Mouse (Mus musculus) urinary bladder, postnatal 4 days (tissue): Measurements from ENCODE around the gene Ptprj.
"Not testable (repeated sequence)": the region's sequence is repeated elsewhere in the genome, so short reads cannot be mapped to it uniquely, and the experiment has no call there.

Experiments
- DNase-seq, 2 experiments: peaks; one replicate each; pipeline ENCODE4 v3.0.0; 2021 to 2022; ENCODE audit warnings: low spot score in 2 of 2

The Ptprj gene

DNA sequence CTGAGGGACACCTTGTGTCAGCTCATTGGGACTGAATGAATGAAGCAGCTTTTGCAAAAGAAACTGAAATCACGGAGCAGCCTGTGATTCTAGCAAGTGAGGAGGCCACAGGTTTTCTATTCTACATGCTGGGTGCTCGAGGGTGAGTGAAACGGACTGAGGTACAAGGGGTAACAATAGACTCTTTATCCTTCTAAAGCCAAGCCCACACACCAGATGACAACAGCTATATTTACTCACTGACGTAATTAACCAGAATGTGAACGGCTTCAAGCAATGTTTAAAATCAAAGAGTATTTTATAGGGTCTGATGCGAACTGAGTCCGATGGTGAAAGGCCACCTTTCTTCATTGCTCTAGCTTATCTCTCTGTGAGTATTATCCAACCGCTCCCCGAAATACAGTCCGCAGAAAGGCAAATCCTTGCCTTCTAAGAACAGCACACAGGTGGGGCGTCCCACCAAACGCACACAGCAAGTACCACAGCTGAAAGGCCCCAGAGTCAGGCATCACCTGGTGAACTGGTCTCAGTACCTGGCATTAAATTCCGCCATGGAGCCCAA is 99.6 kb downstream of the Ptprj start:
- no peak for DNase-seq

DNA sequence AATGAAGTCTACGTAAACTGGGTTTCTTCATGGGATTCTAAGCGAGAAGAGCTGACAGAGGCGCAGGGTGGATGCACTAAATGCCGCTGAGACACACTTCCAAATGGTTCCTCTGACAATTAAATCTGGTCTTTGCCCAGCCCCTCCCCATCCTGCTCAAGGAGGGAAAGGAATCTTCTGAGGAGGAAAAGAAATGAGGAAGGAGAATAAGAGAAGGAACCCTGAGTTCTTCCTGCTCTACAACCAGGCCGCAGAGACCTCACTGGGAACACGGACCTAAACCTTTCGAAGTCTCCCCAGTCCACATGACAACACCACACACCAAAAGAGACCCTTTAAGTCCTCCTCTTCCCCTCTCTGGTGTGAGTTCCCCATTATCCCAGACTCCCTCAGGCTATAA is 101.9 kb downstream of the Ptprj start:
- no peak for DNase-seq

DNA sequence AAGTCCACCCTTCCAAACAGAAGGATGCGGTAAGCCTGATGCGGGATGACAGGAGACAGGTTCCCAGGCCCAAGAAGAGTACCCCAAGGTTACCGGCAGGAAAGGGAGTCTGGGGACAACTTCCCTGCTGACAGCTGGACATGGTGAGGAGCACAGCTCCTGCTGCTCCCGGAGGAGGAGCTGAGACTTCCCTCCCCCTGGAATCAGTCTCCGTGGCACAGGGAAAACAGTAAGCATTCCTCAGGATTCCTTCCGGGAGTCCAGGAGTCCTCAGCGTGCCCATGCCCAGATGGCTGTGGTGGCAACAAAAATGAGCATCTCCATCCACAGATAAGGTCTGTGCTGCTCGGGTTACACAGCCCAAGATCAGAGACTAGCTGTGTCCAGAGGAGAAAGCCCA is 102.8 kb downstream of the Ptprj start:
- no peak for DNase-seq

DNA sequence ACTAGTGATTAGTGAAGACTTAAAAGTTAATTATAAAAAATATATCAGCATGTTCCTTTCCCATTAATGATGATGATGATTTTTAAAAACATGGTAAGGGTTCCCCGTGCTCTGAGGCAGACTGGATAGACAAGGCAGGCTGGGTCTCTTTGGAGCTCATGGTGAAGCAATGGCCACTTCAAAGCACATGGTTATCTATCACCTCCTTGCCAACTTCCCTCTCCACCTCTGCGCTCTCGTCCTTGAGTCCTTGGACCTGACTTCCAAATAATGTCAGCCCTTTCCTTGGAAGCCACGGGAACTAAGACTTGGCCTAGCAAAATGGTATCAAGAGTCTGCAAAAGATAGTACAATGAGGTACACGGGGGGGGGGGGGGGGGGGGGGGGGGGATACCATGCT is 103.7 kb downstream of the Ptprj start:
- no peak for DNase-seq

DNA sequence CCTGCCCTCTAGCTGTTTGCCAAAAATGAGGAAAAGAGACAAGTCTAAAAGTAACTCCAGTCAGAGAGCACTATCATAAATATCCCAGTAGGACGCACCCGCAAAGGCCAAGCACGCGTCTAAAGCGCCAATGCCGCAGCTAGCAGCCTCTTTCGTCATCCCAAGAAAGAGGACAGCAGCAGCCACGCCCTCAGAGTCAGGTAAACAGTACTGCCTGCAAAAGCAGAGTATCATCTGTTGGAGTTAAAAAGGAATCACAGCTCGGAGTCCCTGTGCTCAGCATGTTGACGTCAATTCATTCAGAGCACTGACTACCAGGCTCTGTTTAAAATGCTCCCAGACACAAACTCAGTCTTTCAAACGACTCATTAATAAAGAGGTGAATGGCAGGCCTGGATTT is 104.1 kb downstream of the Ptprj start:
- no peak for DNase-seq

DNA sequence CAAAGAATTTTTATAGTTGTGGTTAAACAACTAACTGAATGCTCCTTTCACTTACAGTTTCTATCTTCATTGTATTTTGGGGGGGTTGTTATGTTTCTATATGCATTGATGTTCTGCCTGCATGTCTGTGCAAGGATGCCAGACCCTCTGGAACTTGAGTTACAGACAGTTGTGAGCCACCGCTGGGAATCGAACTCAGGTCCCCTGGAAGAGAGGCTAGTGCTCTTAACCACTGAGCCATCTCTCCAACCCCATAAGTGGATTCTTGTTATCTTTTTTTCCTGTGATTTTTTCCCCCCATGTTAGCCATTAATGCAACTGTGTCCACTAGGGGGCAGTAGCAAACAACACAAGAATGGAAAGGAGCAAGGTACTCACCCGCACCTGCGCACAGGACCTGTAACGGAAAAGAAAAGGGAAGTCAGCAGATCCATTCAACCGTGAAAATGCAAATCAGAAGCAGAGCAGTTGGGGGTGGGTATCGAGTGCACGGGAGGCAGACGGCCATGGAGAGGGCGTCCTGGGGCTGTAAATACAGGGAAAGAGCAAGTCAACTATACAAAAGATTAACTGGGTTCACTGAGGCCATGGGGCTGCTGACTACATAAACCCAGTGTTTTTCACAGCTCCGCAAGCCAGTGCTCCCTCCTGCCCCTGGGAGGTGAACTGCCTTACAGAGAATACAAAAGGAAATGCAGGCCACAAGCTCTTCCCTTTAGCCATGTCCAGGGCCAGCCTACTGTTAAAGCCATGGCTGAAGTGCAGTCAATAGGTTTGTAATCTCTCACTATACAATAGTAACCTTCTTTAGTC is 105.6 kb downstream of the Ptprj start:
- peak; percentile 53 to 75 for DNase-seq

DNA sequence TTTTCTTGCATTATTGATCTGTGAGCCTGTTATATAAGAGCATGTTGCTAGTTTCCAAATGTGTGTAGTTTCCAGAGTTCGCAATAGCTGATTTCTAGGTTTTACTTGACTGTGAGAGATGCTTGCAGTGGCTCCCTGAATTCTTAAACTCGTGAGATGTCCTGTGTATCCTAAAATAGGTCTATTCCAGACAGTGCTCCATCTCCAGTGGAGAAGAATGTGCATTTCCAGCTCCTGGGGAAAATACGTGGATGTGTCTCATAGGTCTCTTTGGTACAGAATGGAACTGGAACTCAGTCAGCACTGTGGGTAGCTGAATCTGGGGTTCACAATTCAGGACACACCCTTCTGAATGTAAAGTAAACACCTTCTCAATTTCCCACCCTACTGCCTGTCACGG is 107.7 kb downstream of the Ptprj start:
- DNase-seq, result no peak

DNA sequence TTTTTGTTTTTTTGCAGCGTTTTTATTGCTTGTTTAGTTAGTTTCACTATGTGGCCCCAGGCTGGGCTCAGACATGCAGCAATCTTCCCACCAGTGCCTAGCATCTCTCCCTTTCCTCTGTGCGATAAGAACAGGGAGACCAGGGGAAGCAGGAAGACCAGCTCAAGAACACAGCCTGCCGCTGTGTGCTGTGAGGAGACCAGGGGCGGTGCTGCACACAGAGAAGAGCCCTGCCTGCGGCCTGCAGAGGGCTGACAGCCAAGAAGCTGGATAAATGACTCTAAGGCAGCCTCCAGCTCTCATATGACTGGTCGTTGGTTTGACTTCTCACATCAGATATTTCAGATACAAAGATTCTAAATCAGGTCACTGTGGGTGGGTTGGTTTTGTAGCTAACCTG is 110.3 kb downstream of the Ptprj start:
- no peak for DNase-seq

DNA sequence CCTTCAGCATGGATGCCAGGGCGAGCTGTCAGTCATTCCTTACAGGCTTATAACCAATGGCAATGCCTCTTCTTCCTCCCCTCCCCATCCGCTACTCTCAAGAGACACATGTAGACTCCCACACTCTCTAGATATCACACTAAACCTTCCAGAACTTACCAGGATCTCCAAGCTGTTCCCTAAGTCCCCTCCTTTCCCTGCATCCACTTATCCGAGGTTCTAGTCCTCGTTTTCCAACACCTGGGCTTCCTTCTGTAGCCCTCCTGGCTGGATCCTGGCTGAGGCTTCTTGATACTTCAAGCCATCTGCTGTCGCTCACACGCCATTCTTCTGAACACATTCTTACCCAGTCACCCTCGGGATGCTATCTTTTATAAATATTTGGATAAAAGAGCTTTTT is 114.0 kb downstream of the Ptprj start:
- DNase-seq, result no peak

DNA sequence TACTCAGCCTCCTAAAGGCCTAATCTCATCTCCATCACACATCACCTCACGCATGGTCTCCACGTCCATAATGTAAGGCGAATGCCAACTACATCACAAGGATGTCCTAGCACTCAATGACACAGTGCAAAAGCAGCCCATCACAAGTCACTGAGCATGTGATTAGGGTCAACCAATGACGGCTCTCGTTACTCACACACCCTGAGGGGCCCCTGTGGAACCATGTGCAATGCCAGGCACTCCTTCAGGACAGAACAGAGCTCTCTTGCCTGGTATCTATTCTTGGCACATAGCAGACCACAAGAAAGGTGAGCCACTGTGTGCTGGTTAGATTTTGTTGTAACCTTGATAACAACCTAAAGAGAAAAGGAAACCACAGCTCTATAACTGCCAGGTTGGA is 116.7 kb downstream of the Ptprj start:
- no peak for DNase-seq

DNA sequence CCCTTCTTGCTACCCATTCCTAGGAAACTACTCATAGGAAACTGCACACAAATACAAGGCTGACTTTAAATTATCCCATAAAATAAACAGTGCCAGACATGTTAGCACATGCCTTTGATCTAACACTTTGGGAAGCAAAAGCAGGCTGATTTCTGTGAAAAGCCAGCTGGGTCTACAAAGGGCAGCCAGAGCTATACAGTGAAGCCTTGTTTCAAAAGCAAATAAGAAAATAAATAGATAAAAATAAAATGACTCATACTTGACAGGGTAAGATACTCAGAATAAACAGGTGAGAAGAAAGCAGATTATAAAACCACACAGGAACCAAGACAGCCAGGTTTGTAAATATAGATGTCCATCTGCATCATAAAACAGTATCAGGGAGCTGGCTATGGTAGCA is 118.2 kb downstream of the Ptprj start:
- no peak for DNase-seq

DNA sequence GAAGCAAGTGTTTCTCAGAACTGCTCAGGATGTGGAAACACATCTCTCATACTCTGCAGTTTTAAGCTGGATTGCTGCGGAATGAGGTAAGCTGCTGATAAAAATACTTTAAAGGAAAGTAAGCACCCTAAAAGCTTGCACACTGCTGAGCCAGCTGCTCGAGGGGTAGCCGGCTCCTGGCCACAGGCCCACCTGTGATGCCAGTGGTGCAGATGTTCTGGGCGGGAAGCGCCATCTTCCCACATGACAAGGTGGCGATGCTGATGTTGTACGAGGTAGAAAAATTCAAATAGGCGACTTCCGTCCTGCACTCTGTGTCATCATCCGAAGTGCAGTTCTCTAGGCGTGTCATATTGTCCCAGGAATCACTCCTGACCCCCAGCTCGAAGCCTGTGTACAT is 122.5 kb downstream of the Ptprj start:
- no peak for DNase-seq

DNA sequence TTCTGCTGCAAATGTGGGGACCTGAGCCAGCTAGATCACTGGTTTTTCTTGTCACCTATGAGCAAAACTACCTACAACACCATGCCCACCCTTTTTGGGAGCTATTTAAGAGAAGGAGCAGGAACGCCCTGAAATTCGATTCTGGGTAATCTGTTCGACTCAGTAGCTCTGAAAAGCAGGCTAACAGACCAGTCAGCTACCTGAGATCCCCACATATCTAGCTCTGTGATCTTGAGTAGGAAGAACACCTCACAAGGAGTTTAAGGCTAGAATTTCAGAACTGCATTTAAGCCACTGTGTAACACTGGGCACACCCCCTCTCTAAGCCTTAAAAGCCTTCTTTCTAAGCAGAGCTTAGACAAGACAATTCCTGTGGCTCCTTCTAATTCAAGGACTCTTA is 128.1 kb downstream of the Ptprj start:
- no peak for DNase-seq

DNA sequence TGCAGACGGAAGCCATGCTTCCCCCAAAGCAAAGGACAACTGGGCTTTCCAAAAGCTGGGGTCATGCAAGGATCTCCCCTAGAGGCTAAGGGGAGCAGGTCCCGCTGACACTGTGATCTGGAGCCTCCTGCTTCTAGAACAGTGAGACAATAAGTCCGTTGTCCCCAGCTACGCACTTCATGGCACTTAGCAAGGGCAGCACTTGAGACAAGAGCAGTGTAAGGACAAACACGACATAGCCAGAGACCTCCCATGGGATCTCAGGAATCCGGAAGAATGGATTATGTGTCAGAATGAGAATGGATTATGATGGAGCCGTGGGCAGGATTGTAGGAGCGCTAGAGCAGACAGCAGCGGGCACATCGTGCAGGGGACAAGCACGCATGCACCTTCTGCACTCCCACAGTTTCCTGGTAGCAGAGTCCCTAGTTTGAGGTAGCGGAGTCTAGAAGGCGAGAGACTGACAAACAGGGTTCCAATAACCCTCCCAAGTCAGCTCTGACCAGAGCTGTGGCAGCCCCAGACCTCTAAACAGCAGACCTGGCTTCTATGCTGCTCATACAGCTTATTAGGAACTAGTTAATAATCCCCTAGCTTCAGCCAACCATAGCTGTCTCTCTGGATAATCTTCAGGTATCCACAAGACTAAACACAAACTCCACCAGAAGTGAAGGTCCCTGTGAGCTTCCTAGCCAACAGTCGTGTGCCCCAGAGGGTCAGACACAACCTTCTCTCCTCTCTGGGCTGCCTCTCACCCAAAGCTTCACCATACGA is 131.3 kb downstream of the Ptprj start:
- no peak for DNase-seq

DNA sequence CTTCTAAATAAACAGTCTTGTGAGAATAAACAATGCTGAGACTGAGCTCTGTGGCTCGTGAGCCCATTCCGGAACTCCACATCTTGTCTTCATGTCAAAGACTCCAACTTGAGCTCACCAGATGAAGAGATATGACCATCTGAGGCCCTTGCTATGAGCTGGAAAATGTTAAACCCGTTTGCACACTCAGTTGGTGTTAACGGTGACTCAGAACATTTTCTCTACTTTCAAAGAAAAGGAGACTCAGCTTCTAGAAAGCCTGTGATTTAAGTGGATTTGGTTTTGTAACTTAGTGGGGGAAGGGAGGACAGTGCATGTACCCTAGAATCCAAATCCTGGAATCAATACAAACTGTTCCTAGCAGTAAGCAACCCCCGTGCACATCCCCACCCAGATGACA is 136.6 kb downstream of the Ptprj start:
- no peak for DNase-seq

DNA sequence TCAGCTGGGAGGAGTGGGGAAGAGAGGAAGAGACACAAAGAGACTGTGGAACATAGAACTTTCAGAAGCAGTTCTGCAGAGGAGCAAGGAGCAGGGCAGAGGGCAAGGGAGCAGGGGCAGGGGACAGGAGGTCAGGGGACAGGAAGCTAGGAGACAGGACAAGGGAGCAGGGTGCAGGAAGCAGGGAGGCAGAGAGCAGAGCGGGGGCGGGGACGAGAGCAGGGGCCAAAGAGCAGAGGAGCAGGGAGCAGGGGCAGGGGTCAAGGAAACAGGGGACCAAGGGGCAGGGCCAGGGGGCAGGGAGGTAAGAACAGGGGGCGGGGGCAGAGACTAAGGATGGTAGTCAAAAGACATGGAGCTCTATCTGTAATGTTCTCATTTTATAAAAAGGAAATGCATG is 138.6 kb downstream of the Ptprj start:
- not testable (repeated sequence) for DNase-seq

DNA sequence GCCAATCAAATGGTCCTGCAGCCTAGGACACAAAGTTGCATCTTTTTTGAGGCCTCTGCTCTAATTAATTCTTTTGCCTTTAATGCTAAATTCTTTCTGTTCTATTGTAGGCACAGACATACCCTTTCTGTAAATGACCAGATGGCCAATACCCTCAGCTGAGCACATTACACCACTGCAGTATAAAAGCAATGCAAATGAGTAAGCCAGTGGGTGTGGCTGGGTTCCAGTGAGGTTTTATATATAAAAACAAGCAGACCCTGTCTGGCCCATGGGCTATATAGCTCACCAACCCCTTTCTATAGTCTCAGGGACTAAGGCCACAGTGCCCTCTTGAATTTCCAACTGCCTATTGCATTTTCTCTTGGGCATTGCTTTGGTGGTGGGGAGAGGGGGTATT is 140.3 kb downstream of the Ptprj start:
- DNase-seq, result not testable (repeated sequence)

DNA sequence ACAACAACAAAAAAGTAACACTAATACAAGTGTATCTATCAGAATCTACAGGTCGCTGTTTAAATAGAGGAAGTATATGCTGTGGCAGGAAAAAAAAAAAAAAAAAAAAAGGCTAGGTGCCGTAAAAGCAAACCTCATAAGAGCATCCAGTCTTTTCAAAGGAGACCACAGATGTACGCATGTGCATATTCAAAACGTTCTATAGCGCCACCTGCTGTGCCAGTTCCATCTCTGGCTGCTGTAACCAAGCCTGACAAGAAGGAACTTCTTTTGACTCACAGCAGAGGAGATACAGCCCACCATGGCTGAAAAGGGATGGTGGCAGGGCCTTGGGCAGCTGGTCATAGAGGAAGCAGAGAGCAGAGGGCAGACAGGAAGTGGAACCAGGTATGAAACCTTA is 143.0 kb downstream of the Ptprj start:
- not testable (repeated sequence) for DNase-seq

DNA sequence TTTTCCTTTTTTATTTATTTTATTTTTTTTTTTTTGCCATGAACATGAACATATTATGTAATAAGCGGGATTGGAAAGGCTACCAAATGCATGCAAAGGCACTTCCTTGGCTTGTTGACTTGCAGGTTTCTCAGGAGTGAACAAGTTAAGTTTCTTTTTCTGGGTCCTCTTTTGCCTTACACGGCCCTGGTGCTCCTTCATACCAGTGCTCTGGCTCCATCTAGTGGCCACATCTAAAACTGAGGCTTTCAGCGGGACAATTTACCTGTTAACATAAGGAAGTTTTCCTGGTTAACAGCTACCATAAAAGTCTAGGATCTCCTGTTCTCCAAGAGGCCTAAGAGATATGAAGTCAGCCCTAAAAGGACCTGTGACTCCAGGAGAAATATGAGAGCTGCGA is 150.7 kb downstream of the Ptprj start:
- not testable (repeated sequence) for DNase-seq

DNA sequence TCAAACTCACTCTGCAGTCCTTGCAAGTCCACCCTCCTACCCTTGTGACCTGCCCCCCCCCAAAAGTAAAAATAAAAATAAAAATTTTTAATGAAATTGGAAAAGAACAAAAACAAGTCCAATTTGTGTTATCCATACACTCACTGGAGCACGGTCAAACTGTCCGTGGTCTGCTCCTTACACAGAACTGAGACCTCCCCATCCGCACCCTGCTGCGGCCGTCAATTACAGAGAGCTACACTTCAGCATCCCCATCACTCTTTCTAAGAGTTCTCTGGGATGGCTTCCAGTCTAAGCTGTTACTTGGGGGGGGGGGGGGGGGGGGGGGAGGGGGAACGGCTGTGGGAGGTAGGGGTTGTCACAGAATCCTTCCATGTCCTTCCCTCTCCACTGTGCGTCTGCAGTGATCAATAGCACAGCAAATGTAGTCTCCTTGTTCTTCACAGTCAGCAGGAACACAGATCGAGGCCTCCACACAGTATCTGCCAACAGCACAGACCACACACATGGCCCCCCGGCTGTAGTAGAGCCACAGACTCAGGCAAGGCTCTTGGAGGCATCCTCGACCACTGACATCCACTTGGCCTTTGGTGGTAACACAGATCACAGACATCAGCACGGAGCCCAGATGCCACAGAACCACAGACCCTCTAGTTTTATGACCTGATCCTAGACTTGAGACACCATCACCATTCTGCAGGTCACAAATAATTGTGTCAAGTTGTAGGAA is 151.3 kb downstream of the Ptprj start:
- DNase-seq, result not testable (repeated sequence)

DNA sequence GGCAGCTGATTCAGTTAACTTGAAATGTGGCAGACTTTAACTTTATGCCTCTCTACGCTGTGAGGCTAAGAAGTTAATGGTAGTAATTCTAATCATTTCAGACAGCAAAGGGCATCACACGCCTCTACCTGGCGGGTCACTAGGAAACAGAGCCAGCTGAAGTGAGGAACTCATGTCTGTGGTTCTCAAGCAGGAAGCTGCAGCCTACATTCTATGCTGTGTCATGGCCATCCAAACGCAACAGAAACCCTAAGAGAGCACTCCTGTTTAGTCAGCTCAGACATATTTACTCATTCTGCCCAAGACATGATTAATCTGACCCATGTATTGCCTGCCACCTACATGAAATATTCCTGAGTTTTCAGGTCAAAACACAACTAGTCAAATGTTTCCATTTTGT is 155.5 kb downstream of the Ptprj start:
- not testable (repeated sequence) for DNase-seq

DNA sequence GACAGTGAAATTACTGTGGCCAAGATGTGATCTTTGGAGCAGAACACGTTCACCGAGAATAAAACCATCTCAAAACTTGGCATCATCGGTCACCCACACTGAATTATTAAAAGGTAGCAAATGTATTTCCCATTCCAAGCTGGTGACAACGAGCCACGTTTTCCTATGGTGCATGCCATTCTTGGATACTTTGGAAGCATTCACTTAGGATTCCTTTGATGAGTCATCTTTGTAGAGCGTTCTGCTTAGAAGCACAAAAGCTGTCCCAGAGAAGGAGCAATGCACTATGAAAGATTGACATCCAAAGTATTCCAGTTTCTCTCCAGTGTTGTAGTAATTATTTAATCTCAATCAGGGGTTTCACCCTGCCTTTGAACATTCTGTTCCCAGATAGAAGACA is 158.2 kb downstream of the Ptprj start:
- DNase-seq, result not testable (repeated sequence)
